Mouse (Mus musculus) CH12.LX (cell line): Measurements from ENCODE around the gene Skor1. TPM values are rescaled to one million over a fixed set of nuclear protein-coding genes. Genes with fewer than 3 reads are reported as not detected.

Experiments used
- DNase-seq: peaks from one replicate; pipeline ENCODE4 v3.0.0-alpha.2; 2013; ENCODE audit errors: extremely low read depth
- H3K27ac ChIP-seq: 2 replicates; pipeline ENCODE4 v1.5.1; 2012; ENCODE audit warnings: low read depth, mild to moderate bottlenecking, control low read depth, moderate library complexity; ENCODE audit not compliant: insufficient read depth
- H3K27me3 ChIP-seq: replicated peaks from 2 replicates; pipeline ENCODE3; 2012; ENCODE audit warnings: inconsistent platforms
- H3K36me3 ChIP-seq, 2 experiments: replicated peaks in 1 of 2; 2 replicates each; pipeline versions ENCODE3 to v1.6.1; 2012; ENCODE audit warnings: inconsistent platforms in 1 of 2, low read length in 1 of 2, mild to moderate bottlenecking in 1 of 2, mixed read lengths in 1 of 2, moderate library complexity in 1 of 2; ENCODE audit not compliant: control insufficient read depth in 1 of 2, insufficient read depth in 1 of 2
- H3K4me1 ChIP-seq, 2 experiments: 2 replicates each; pipeline ENCODE4 v1.6.1; 2012; ENCODE audit warnings: inconsistent platforms in 1 of 2, moderate library complexity in 1 of 2; ENCODE audit not compliant: insufficient read depth in 2 of 2, control insufficient read depth in 1 of 2
- H3K4me2 ChIP-seq: 2 replicates; pipeline ENCODE4 v1.6.1; 2012; ENCODE audit warnings: low read depth, mild to moderate bottlenecking, control low read depth; ENCODE audit not compliant: poor library complexity, insufficient read depth, severe bottlenecking
- H3K4me3 ChIP-seq, 3 experiments: fragments of 150-350 bp in 1 of 3; sonication (generic) in 1 of 3; replicated peaks in 1 of 3; 2 replicates each; pipeline versions ENCODE3 to v1.5.1; 2011 to 2012; ENCODE audit warnings: low read depth in 2 of 3, low read length in 2 of 3, mild to moderate bottlenecking in 2 of 3, moderate library complexity in 2 of 3, control low read depth in 1 of 3, improper control_type of control experiment in 1 of 3, inconsistent platforms in 1 of 3, mixed read lengths in 1 of 3; ENCODE audit not compliant: poor library complexity in 1 of 3
- H3K79me2 ChIP-seq: replicated peaks from 2 replicates; pipeline ENCODE4 v1.6.1; 2012; ENCODE audit warnings: mild to moderate bottlenecking, moderate library complexity; ENCODE audit not compliant: control insufficient read depth, poor library complexity, insufficient read depth, severe bottlenecking; ENCODE audit errors: extremely low read depth
- H3K9ac ChIP-seq: 2 replicates; pipeline ENCODE4 v1.6.1; 2012; ENCODE audit warnings: low read depth, mild to moderate bottlenecking, control low read depth, moderate library complexity; ENCODE audit not compliant: insufficient read depth
- H3K9me3 ChIP-seq: replicated peaks from 2 replicates; pipeline ENCODE3; 2012; ENCODE audit warnings: low read length, inconsistent platforms, mixed read lengths
- BHLHE40 ChIP-seq: IDR thresholded peaks from 2 replicates; pipeline ENCODE4 v1.6.1; 2011; ENCODE audit warnings: mild to moderate bottlenecking, low read depth, low read length, improper control_type of control experiment
- CHD1 ChIP-seq: IDR thresholded peaks from 2 replicates; pipeline ENCODE4 v1.6.1; 2012; ENCODE audit warnings: low read depth, low read length, improper control_type of control experiment, inconsistent platforms
- E2F4 ChIP-seq: IDR thresholded peaks from 2 replicates; pipeline ENCODE4 v1.6.1; 2011; ENCODE audit warnings: low read depth, low read length, improper control_type of control experiment; ENCODE audit not compliant: insufficient replicate concordance
- EP300 ChIP-seq: IDR thresholded peaks from 2 replicates; pipeline ENCODE4 v1.6.1; 2011; ENCODE audit warnings: low read length, improper control_type of control experiment
- HCFC1 ChIP-seq: IDR thresholded peaks from 2 replicates; pipeline ENCODE4 v1.6.1; 2012; ENCODE audit warnings: low read depth, mild to moderate bottlenecking, inconsistent platforms, low read length, improper control_type of control experiment
- IRF4 ChIP-seq: IDR thresholded peaks from 2 replicates; pipeline ENCODE4 v1.6.1; 2014; ENCODE audit warnings: low read depth, mild to moderate bottlenecking, inconsistent platforms, low read length, improper control_type of control experiment
- JUN ChIP-seq: IDR thresholded peaks from 2 replicates; pipeline ENCODE4 v1.6.1; 2011; ENCODE audit warnings: low read depth, mild to moderate bottlenecking, low read length, improper control_type of control experiment, moderate library complexity; ENCODE audit not compliant: insufficient read depth
- MAFK ChIP-seq: IDR thresholded peaks from 2 replicates; pipeline ENCODE4 v1.6.1; 2011; ENCODE audit warnings: low read length, improper control_type of control experiment; ENCODE audit not compliant: insufficient replicate concordance
- MAX ChIP-seq: IDR thresholded peaks from 2 replicates; pipeline ENCODE4 v1.6.1; 2011; ENCODE audit warnings: low read length, improper control_type of control experiment
- MAZ ChIP-seq: IDR thresholded peaks from 2 replicates; pipeline ENCODE4 v1.6.1; 2012; ENCODE audit warnings: low read depth, mild to moderate bottlenecking, inconsistent platforms, low read length, improper control_type of control experiment, moderate library complexity
- MEF2A ChIP-seq: IDR thresholded peaks from 2 replicates; pipeline ENCODE4 v1.6.1; 2014; ENCODE audit warnings: low read depth, mild to moderate bottlenecking, inconsistent platforms, low read length, improper control_type of control experiment, borderline replicate concordance
- MYC ChIP-seq: IDR thresholded peaks from 2 replicates; pipeline ENCODE4 v1.6.1; 2011; ENCODE audit warnings: low read depth, mild to moderate bottlenecking, improper control_type of control experiment, low read length
- NRF1 ChIP-seq: IDR thresholded peaks from 2 replicates; pipeline ENCODE4 v1.6.1; 2014; ENCODE audit warnings: low read depth, mild to moderate bottlenecking, inconsistent platforms, low read length, improper control_type of control experiment, moderate library complexity
- RAD21 ChIP-seq: IDR thresholded peaks from 2 replicates; pipeline ENCODE4 v1.6.1; 2011; ENCODE audit warnings: low read depth, mild to moderate bottlenecking, low read length, improper control_type of control experiment, moderate library complexity
- SIN3A ChIP-seq: IDR thresholded peaks from 2 replicates; pipeline ENCODE4 v1.6.1; 2012; ENCODE audit warnings: low read length, improper control_type of control experiment, inconsistent platforms
- SMC3 ChIP-seq: IDR thresholded peaks from 2 replicates; pipeline ENCODE4 v1.6.1; 2011; ENCODE audit warnings: low read depth, low read length, improper control_type of control experiment
- TCF12 ChIP-seq: IDR thresholded peaks from 2 replicates; pipeline ENCODE4 v1.6.1; 2014; ENCODE audit warnings: low read depth, mild to moderate bottlenecking, inconsistent platforms, low read length, improper control_type of control experiment
- USF2 ChIP-seq: conservative IDR thresholded peaks from 2 replicates; pipeline ENCODE4 v1.6.1; 2011; ENCODE audit warnings: low read depth, low read length, improper control_type of control experiment
- ZMIZ1 ChIP-seq: IDR thresholded peaks from 2 replicates; pipeline ENCODE4 v1.6.1; 2012; ENCODE audit warnings: low read depth, mild to moderate bottlenecking, inconsistent platforms, low read length, improper control_type of control experiment
- ZNF384 ChIP-seq: IDR thresholded peaks from 2 replicates; pipeline ENCODE4 v1.6.1; 2012; ENCODE audit warnings: low read depth, low read length, improper control_type of control experiment, inconsistent platforms
- dilution Hi-C: fragments of 300-500 bp; cut with MboI; formaldehyde crosslinking; loops from 2 replicates; pipeline ENCODE4 v1.14.3; 2020; ENCODE audit warnings: low sequenced_read_pairs; ENCODE audit not compliant: extremely low pct_unique_long_range_greater_than_20kb, extremely low pct_ligation_motif_present
- in situ Hi-C: fragments of 300-500 bp; cut with MboI; formaldehyde crosslinking; loops from 3 replicates; pipeline ENCODE4 v1.14.3; 2019; ENCODE audit warnings: low sequenced_read_pairs, low pct_ligation_motif_present, low pct_unique_long_range_greater_than_20kb, mixed read lengths
- polyA plus RNA-seq: library from polyadenylated mRNA; unstranded; fragments of >175 nt; gene quantifications from 2 replicates; pipeline ENCODE4 v1.2.1, GENCODE M21; 2012; ENCODE audit warnings: low read depth; ENCODE audit not compliant: insufficient read length
- total RNA-seq, 2 experiments: library from RNA; depleted of rRNA; stranded (reverse); fragments of 300-350 nt in 1 of 2; fragments of >200 nt in 1 of 2; gene quantifications; 2 replicates each; pipeline ENCODE4 v1.2.3; 2012 to 2014

The Skor1 gene
- total and polyA plus RNA-seq, 3 experiments = not detected

- DNase-seq = no peak
- H3K4me1 ChIP-seq = peaks cover 6 to 23% of the 10 kb centered on the region in 2 experiments
- H3K79me2 ChIP-seq = no peaks in the 10 kb centered on the region
- peaks cover 0 to 29% of the 10 kb centered on the region in 2 experiments for H3K36me3 ChIP-seq
- H3K9me3 ChIP-seq = no peaks in the 10 kb centered on the region
- H3K27ac ChIP-seq = no peak overlapping the region
- no peak overlapping the region for H3K4me2 ChIP-seq
- H3K4me3 ChIP-seq = no peak overlapping the region
- in situ Hi-C loops = no loop called here
- dilution Hi-C loops = no loop called here
- TF ChIP-seq ZNF384 (no peak), SIN3A (no peak), JUN (no peak), MYC (no peak), MAX (no peak), RAD21 (no peak), TCF12 (no peak), BHLHE40 (no peak), CHD1 (no peak), USF2 (no peak), IRF4 (no peak)
- no peaks in the 10 kb centered on the region for H3K27me3 ChIP-seq
- H3K9ac ChIP-seq = no peak overlapping the region
Observed at GRCm38 (mm10) chr9:63194791-63195190, 46.0 kb upstream of the Skor1 start.

DNA sequence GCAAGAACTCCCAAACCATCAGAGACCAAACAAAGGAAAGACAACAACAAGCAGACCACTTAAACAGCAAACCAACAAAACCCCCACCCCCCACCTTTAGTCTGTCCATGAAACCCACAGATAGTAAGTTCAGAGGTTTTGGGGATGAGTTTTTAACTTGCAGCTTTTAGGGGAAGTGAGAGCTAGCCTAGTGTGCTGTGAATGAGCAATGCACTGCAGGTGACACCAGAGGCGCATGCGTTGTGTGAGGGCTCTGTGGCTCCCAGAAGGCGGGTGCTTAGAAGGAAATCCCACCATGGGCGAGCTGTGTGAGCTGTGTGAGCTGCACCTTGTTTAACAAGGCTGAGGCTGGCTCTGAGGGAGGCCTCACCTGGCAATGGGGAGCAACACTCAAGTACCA, 44.0 kb upstream of the Skor1 start:
- TF ChIP-seq ZMIZ1 (no peak), HCFC1 (no peak), IRF4 (peak; percentile 65; the same call in 1 of the 2 replicates), MEF2A (no peak), BHLHE40 (0 out of 2 replicates have a peak, but pooled peaks have one; percentile 38), MAX (no peak), E2F4 (no peak), SMC3 (no peak), MAFK (no peak), NRF1 (peak; percentile 84), SIN3A (no peak), EP300 (peak; percentile 55; the same call in 1 of the 2 replicates), MYC (no peak), CHD1 (no peak), MAZ (no peak)
- H3K27me3 ChIP-seq = no peaks in the 10 kb centered on the region
- H3K4me2 ChIP-seq = no peak overlapping the region
- no peaks in the 10 kb centered on the region for H3K9me3 ChIP-seq
- peaks cover 6 to 20% of the 10 kb centered on the region in 2 experiments for H3K4me1 ChIP-seq
- peaks cover 0 to 41% of the 10 kb centered on the region in 2 experiments for H3K36me3 ChIP-seq
- DNase-seq = peak; percentile 72
- no peak overlapping the region for H3K4me3 ChIP-seq
- no peaks in the 10 kb centered on the region for H3K79me2 ChIP-seq
- no peak overlapping the region for H3K9ac ChIP-seq
- dilution Hi-C loops = no loop called here
- in situ Hi-C loops = no loop called here
- no peak overlapping the region for H3K27ac ChIP-seq
